Mouse (Mus musculus) liver, postnatal 0 days (tissue): ENCODE data around the gene Gm14569.

Experiments
- CTCF ChIP-seq: sonication (generic); IDR thresholded peaks from 2 replicates; pipeline ENCODE4 v1.5.1; 2016; ENCODE audit warnings: antibody characterized with exemption, low read depth
- EP300 ChIP-seq: IDR thresholded peaks from 2 replicates; pipeline ENCODE4 v1.6.1; 2016; ENCODE audit warnings: antibody characterized with exemption, low read depth, mild to moderate bottlenecking

DNA sequence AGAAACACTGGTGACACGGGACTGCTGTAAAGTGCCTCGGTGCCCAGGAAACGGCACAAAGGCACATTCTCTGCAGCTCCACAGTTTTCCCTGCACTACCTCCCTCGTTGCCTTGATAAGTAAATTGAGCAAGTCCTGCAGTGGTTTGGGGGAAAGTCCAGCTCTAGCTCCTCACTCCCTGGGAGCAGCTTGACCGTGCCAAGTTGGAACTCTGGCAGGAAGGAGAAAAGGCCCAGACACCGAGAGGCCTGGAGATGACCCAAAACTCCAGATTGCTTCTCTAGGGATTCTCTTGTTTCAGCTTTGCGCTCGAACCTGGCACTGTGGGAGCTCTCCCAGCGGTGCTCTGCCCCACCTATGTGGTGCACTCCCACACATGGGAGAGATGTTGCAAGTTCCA, 21.6 kb upstream of the Gm14569 start:
- no peak for TF ChIP-seq EP300
- TF ChIP-seq CTCF, result no peak
